Mouse (Mus musculus): ENCODE measurements around the gene Olfr729. TPM values are rescaled to one million over a fixed set of nuclear protein-coding genes. Genes with fewer than 3 reads are reported as not detected.

Gene Olfr729
- polyA plus RNA-seq (2012; rRNA removed) (not detected in 2 replicates), polyA plus RNA-seq (2014; fragmentation: Nextera tagmentation; extraction: Ambion mirVana) (not detected in 2 replicates)

DNA sequence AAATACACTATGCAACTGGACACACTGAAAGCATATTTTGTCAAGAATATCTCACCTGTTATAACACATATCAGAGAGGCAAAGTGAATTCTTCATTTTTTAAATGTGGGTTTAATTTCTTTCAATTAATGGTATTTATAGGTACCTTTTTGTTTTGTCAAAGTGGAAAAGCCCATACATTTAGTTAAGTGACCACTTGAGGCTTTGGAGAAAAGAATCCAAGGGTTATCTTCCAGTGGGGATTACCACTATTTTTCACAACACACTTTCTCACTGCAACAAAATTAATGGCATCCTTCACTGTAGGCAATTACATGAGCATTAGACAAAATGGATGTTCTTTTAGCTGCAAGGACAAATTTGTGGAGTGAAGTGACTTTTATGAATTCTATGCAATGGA lies at the start of gene Olfr729:
Gene Olfr729, minus strand, starts transcription at position 101 of the 400 bp plus-strand sequence.
- Histone ChIP-seq H3K27ac (no peak within 1 kb of the TSS), H3K27me3 (ENCODE audit: control insufficient read depth, insufficient read depth, low read length) (no peaks in the 10 kb centered on the region), H3K9me3 (ENCODE audit: control insufficient read depth, low read length) (no peaks in the 10 kb centered on the region), H3K4me3 (ENCODE audit: insufficient read depth in 1 of 2, low read depth in 2 of 2, low read length in 2 of 2) (no peak within 1 kb of the TSS), H3K36me3 (replicated peaks; ENCODE audit: control insufficient read depth, insufficient read depth, low read depth) (no peaks in the 10 kb centered on the region), H3K4me1 (replicated peaks; ENCODE audit: control insufficient read depth in 2 of 2, insufficient read depth in 2 of 2, low read length in 1 of 2) (no peaks in the 10 kb centered on the region), H3K9ac (replicated peaks) (no peak within 1 kb of the TSS), H3K4me2 (ENCODE audit: low read depth) (no peak within 1 kb of the TSS)
- DNase-seq (ENCODE audit: low read depth in 3 of 3, low spot score in 3 of 3) (no peak), ATAC-seq (ENCODE audit: insufficient read depth) (no peak)
- TF ChIP-seq CTCF (IDR thresholded peaks at IDR 0.05; ENCODE audit: low read depth) (no peak), EP300 (IDR thresholded peaks at IDR 0.05; ENCODE audit: low read depth) (no peak)

DNA sequence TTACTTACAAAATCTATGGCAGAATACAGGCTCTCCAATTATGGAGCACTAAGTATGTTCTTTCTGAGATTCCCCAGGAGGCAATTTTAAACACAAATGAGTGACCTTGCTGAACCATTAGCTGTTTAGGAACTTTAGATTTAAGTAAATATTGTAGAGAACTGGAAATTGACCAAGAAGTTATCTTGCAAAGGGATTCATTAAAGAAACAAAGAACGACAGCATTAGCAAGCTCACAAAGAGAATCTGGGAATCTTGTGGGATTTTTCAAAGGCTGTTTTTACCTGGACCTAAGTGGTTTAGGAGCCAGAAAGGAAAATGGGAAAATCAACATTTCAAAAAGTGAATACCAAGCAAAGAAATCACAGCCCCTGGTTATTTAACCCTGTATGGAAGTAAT lies 35.4 kb upstream of the Olfr729 start, which contains the start of gene Olfr730:
Gene Olfr730, minus strand, starts transcription at position 101 of the 400 bp plus-strand sequence.
- no peak for DNase-seq (ENCODE audit: low read depth in 3 of 3, low spot score in 3 of 3)
- Histone ChIP-seq H3K36me3 (replicated peaks; ENCODE audit: control insufficient read depth, insufficient read depth, low read depth) (no peaks in the 10 kb centered on the region), H3K27ac (no peak within 1 kb of the TSS), H3K4me2 (ENCODE audit: low read depth) (no peak within 1 kb of the TSS), H3K9me3 (ENCODE audit: control insufficient read depth, low read length) (no peaks in the 10 kb centered on the region), H3K9ac (replicated peaks) (no peak within 1 kb of the TSS), H3K27me3 (ENCODE audit: control insufficient read depth, insufficient read depth, low read length) (no peaks in the 10 kb centered on the region), H3K4me1 (replicated peaks; ENCODE audit: control insufficient read depth in 2 of 2, insufficient read depth in 2 of 2, low read length in 1 of 2) (no peaks in the 10 kb centered on the region), H3K4me3 (ENCODE audit: insufficient read depth in 1 of 2, low read depth in 2 of 2, low read length in 2 of 2) (no peak within 1 kb of the TSS)
- TF ChIP-seq CTCF (IDR thresholded peaks at IDR 0.05; ENCODE audit: low read depth) (no peak), EP300 (IDR thresholded peaks at IDR 0.05; ENCODE audit: low read depth) (no peak)
- no peak for ATAC-seq (ENCODE audit: insufficient read depth)
- 37% methylated on average over 1 of the region's 1 CpGs for WGBS (ENCODE audit: insufficient replicate concordance)

- Histone ChIP-seq H3K4me3 (ENCODE audit: insufficient read depth in 1 of 2, low read depth in 2 of 2, low read length in 2 of 2) (no peak within 1 kb of the TSS), H3K9me3 (ENCODE audit: control insufficient read depth, low read length) (no peaks in the 10 kb centered on the region), H3K4me1 (replicated peaks; ENCODE audit: control insufficient read depth in 2 of 2, insufficient read depth in 2 of 2, low read length in 1 of 2) (no peaks in the 10 kb centered on the region), H3K4me2 (ENCODE audit: low read depth) (no peak within 1 kb of the TSS), H3K27ac (no peak within 1 kb of the TSS), H3K9ac (replicated peaks) (no peak within 1 kb of the TSS), H3K27me3 (ENCODE audit: control insufficient read depth, insufficient read depth, low read length) (no peaks in the 10 kb centered on the region), H3K36me3 (replicated peaks; ENCODE audit: control insufficient read depth, insufficient read depth, low read depth) (no peaks in the 10 kb centered on the region)
- no peak for TF ChIP-seq EP300 (IDR thresholded peaks at IDR 0.05; ENCODE audit: low read depth)
- no peak for TF ChIP-seq CTCF (IDR thresholded peaks at IDR 0.05; ENCODE audit: low read depth)
- 72% methylated on average over 5 of the region's 5 CpGs for WGBS (ENCODE audit: insufficient replicate concordance)
- DNase-seq (ENCODE audit: low read depth in 3 of 3, low spot score in 3 of 3) (no peak), ATAC-seq (ENCODE audit: insufficient read depth) (no peak)
Observed at GRCm38 (mm10) chr14:50142580-50142979, 10.1 kb downstream of the Olfr729 start, which contains the start of gene Olfr728. TSS of gene Olfr728 (minus strand) at chr14:50142680.

GRCm38 (mm10) chr14:50122886-50123285 lies 29.8 kb downstream of the Olfr729 start, which contains the start of gene Olfr727:
TSS of gene Olfr727 (plus strand) at chr14:50123186.
- no peak within 1 kb of the TSS for H3K27ac ChIP-seq
- no peak within 1 kb of the TSS for H3K4me2 ChIP-seq (ENCODE audit: low read depth)
- no peaks in the 10 kb centered on the region for H3K4me1 ChIP-seq (replicated peaks; ENCODE audit: control insufficient read depth in 2 of 2, insufficient read depth in 2 of 2, low read length in 1 of 2)
- ATAC-seq (ENCODE audit: insufficient read depth) (no peak), DNase-seq (ENCODE audit: low read depth in 3 of 3, low spot score in 3 of 3) (no peak)
- no peak within 1 kb of the TSS for H3K9ac ChIP-seq (replicated peaks)
- no peaks in the 10 kb centered on the region for H3K27me3 ChIP-seq (ENCODE audit: control insufficient read depth, insufficient read depth, low read length)
- TF ChIP-seq EP300 (IDR thresholded peaks at IDR 0.05; ENCODE audit: low read depth) = no peak
- TF ChIP-seq CTCF (IDR thresholded peaks at IDR 0.05; ENCODE audit: low read depth) = no peak
- no peaks in the 10 kb centered on the region for H3K9me3 ChIP-seq (ENCODE audit: control insufficient read depth, low read length)
- H3K4me3 ChIP-seq (ENCODE audit: insufficient read depth in 1 of 2, low read depth in 2 of 2, low read length in 2 of 2) = no peak within 1 kb of the TSS
- WGBS (ENCODE audit: insufficient replicate concordance) = 76% methylated on average over 1 of the region's 1 CpGs
- no peaks in the 10 kb centered on the region for H3K36me3 ChIP-seq (replicated peaks; ENCODE audit: control insufficient read depth, insufficient read depth, low read depth)

Other genes with a start within 250 kb of the Olfr729 start
- gene Olfr723, start 221.1 kb downstream of the Olfr729 start, polyA plus RNA-seq (2012; rRNA removed) = not detected in 2 replicates
- gene Olfr723, start 221.1 kb downstream of the Olfr729 start, polyA plus RNA-seq (2014; fragmentation: Nextera tagmentation; extraction: Ambion mirVana) = not detected in 2 replicates
- not detected in 2 replicates for gene Olfr724, start 189.6 kb downstream of the Olfr729 start, polyA plus RNA-seq (2012; rRNA removed)
- gene Olfr724, start 189.6 kb downstream of the Olfr729 start, polyA plus RNA-seq (2014; fragmentation: Nextera tagmentation; extraction: Ambion mirVana) = not detected in 2 replicates
- gene Olfr725, start 112.5 kb downstream of the Olfr729 start, polyA plus RNA-seq (2012; rRNA removed) = not detected in 2 replicates
- gene Olfr725, start 112.5 kb downstream of the Olfr729 start, polyA plus RNA-seq (2014; fragmentation: Nextera tagmentation; extraction: Ambion mirVana) = not detected in 2 replicates
- gene Olfr726, start 62.0 kb downstream of the Olfr729 start, polyA plus RNA-seq (2012; rRNA removed) = not detected in 2 replicates
- gene Olfr726, start 62.0 kb downstream of the Olfr729 start, polyA plus RNA-seq (2014; fragmentation: Nextera tagmentation; extraction: Ambion mirVana) = not detected in 2 replicates
- not detected in 2 replicates for gene Olfr727, start 29.7 kb downstream of the Olfr729 start, polyA plus RNA-seq (2012; rRNA removed)
- gene Olfr727, start 29.7 kb downstream of the Olfr729 start, polyA plus RNA-seq (2014; fragmentation: Nextera tagmentation; extraction: Ambion mirVana) = not detected in 2 replicates
- gene Olfr728, start 10.2 kb downstream of the Olfr729 start, polyA plus RNA-seq (2012; rRNA removed) = not detected in 2 replicates
- gene Olfr728, start 10.2 kb downstream of the Olfr729 start, polyA plus RNA-seq (2014; fragmentation: Nextera tagmentation; extraction: Ambion mirVana) = not detected in 2 replicates
- gene Olfr730, start 35.3 kb upstream of the Olfr729 start, polyA plus RNA-seq (2012; rRNA removed) = not detected in 2 replicates
- not detected in 2 replicates for gene Olfr730, start 35.3 kb upstream of the Olfr729 start, polyA plus RNA-seq (2014; fragmentation: Nextera tagmentation; extraction: Ambion mirVana)
- gene Olfr731, start 89.0 kb upstream of the Olfr729 start, polyA plus RNA-seq (2012; rRNA removed) = not detected in 2 replicates
- not detected in 2 replicates for gene Olfr731, start 89.0 kb upstream of the Olfr729 start, polyA plus RNA-seq (2014; fragmentation: Nextera tagmentation; extraction: Ambion mirVana)
- not detected in 2 replicates for gene Olfr732, start 131.3 kb upstream of the Olfr729 start, polyA plus RNA-seq (2012; rRNA removed)
- gene Olfr732, start 131.3 kb upstream of the Olfr729 start, polyA plus RNA-seq (2014; fragmentation: Nextera tagmentation; extraction: Ambion mirVana) = not detected in 2 replicates
- not detected in 2 replicates for gene Olfr733, start 148.6 kb upstream of the Olfr729 start, polyA plus RNA-seq (2012; rRNA removed)
- not detected in 2 replicates for gene Olfr733, start 148.6 kb upstream of the Olfr729 start, polyA plus RNA-seq (2014; fragmentation: Nextera tagmentation; extraction: Ambion mirVana)
- not detected in 2 replicates for gene Olfr734, start 173.9 kb upstream of the Olfr729 start, polyA plus RNA-seq (2012; rRNA removed)
- not detected in 2 replicates for gene Olfr734, start 173.9 kb upstream of the Olfr729 start, polyA plus RNA-seq (2014; fragmentation: Nextera tagmentation; extraction: Ambion mirVana)
- gene Olfr735, start 196.0 kb upstream of the Olfr729 start, polyA plus RNA-seq (2012; rRNA removed) = not detected in 2 replicates
- not detected in 2 replicates for gene Olfr735, start 196.0 kb upstream of the Olfr729 start, polyA plus RNA-seq (2014; fragmentation: Nextera tagmentation; extraction: Ambion mirVana)
- 0.04 TPM in 2 replicates for gene Tlr11, start 205.0 kb upstream of the Olfr729 start, polyA plus RNA-seq (2012; rRNA removed)
- gene Tlr11, start 205.0 kb upstream of the Olfr729 start, polyA plus RNA-seq (2014; fragmentation: Nextera tagmentation; extraction: Ambion mirVana) = 0.05 TPM in 1 of 2 replicates, not detected in the other
- not detected in 2 replicates for gene Olfr736, start 228.3 kb upstream of the Olfr729 start, polyA plus RNA-seq (2012; rRNA removed)
- not detected in 2 replicates for gene Olfr736, start 228.3 kb upstream of the Olfr729 start, polyA plus RNA-seq (2014; fragmentation: Nextera tagmentation; extraction: Ambion mirVana)

Measured in liver, embryonic 14.5 days (tissue).